Mouse (Mus musculus) skeletal muscle tissue, postnatal 0 days (tissue): ENCODE measurements around the gene Olfr1095. TPM values are rescaled to one million over a fixed set of nuclear protein-coding genes. Genes with fewer than 3 reads are reported as not detected.

Experiments used
- polyA plus RNA-seq: library from polyadenylated mRNA; unstranded; fragments of >200 nt; fragmentation: Nextera tagmentation; extraction: Ambion mirVana; gene quantifications from 2 replicates; pipeline ENCODE4 v1.2.1, GENCODE M21; 2015

The Olfr1095 gene
- polyA plus RNA-seq: not detected in 2 replicates

DNA sequence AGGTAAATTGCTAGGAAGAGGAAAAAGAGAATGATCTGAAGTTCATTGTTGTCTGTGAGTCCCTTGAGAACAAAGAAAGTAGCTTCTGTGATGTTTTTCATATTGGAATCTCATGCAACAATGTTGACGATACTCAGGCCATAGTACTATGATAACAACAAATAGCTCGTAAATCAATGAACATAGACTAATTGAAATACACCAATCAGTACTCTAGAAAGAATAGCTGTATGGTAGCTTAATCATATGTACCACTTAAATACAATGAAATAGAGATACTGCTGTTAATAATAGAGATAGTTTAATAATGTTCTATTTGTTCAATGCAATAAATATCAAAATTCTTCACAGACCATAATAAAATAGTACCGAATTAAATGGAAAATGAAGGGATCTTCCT is at the start of gene Olfr1095:
TSS of gene Olfr1095 (minus strand) at position 101 of the 400 bp plus-strand sequence.

DNA sequence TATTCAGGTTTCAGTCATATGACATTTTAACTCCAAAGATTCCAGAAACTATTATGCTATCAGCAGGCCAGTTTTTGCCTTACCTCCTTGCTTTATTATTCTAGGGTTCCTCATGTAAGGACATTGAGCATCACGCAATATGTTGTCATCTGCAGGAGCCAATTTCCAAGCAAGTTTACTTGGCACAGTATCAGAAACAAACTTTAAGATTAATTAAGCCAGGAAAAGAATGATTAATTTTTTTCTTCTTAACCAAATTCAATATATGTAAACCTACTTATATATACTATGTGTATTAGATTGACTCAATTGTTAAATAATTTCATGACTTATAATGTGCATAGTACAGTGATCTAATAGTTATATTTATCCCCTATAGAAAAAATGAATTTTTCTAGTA is 40.6 kb upstream of the Olfr1095 start, which contains the start of gene Olfr1097:
TSS of gene Olfr1097 (minus strand) at position 101 of the 400 bp plus-strand sequence.

DNA sequence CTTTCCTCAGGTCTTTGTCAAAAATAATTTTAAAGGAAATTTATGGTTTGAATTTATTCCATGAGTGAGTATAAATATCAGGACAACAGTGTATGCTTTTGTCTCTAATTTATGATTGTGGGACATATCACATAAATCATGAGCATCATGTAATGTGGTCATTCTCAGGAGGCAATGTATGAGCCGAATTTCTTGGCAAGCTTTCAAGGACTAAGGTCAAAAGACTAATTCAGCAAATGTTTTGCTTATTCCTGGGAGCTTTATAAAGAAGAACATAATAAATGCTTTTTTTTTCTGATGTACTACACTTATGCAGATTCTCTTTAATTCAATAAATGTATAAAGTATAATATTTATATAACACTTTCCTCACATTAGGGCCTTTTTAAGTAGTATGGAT is 23.2 kb upstream of the Olfr1095 start, which contains the start of gene Gm13723:
TSS of gene Gm13723 (minus strand) at position 101 of the 400 bp plus-strand sequence.

DNA sequence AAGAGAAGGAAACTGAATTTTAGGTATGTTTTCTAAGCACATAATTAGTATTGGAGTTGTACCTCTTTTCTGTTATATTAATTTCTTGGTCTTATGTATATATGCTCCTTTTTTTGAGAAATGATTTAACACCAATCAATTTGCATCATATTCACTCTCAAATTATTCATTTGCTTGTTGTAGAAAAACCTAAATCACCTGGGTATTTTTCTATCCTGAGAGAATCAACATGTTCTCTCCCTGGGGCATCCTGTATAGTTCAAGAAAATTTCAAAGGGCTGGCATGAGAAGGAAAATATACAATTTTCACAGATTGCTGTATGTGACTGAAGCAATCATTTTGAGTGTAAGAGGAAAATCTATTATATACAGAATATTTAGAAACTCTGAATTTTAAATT is 27.1 kb downstream of the Olfr1095 start, which contains the start of gene Olfr1094:
TSS of gene Olfr1094 (plus strand) at position 301 of the 400 bp plus-strand sequence.

DNA sequence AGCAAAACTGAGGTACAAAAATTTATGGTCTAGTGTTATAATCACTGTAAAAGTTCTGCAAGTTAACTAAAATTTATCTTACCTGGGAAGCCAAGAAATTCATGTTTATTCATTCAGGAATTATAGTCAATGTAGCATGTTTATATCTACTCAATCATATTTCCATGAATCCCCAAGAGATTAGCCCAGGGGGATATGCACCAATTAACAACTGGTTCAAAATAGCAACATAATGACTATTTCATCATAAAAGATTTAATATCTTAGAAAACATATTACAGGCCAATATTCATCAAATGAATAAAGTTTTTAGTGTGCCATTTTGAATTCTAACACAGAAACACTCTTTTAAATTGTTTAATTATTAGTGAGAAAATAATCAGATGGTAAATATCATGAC is 41.6 kb downstream of the Olfr1095 start, which contains the start of gene Olfr141:
TSS of gene Olfr141 (minus strand) at position 101 of the 400 bp plus-strand sequence.

Other genes with a start within 250 kb of the Olfr1095 start
- gene Olfr1084, start 212.0 kb downstream of the Olfr1095 start, polyA plus RNA-seq: not detected in 2 replicates
- gene Olfr1085, start 189.7 kb downstream of the Olfr1095 start, polyA plus RNA-seq: not detected in 2 replicates
- gene Olfr1086, start 171.6 kb downstream of the Olfr1095 start, polyA plus RNA-seq: not detected in 2 replicates
- gene Olfr1087, start 153.3 kb downstream of the Olfr1095 start, polyA plus RNA-seq: not detected in 2 replicates
- not detected in 2 replicates for gene Olfr1089, start 118.0 kb downstream of the Olfr1095 start, polyA plus RNA-seq
- gene Olfr1090, start 92.7 kb downstream of the Olfr1095 start, polyA plus RNA-seq: not detected in 2 replicates
- gene Olfr1093, start 69.2 kb downstream of the Olfr1095 start, polyA plus RNA-seq: not detected in 2 replicates
- not detected in 2 replicates for gene Olfr141, start 41.7 kb downstream of the Olfr1095 start, polyA plus RNA-seq
- gene Olfr1094, start 27.0 kb downstream of the Olfr1095 start, polyA plus RNA-seq: not detected in 2 replicates
- gene Gm13723, start 23.1 kb upstream of the Olfr1095 start, polyA plus RNA-seq: not detected in 2 replicates
- not detected in 2 replicates for gene Olfr1097, start 40.5 kb upstream of the Olfr1095 start, polyA plus RNA-seq
- not detected in 2 replicates for gene Olfr1098, start 72.8 kb upstream of the Olfr1095 start, polyA plus RNA-seq
- not detected in 2 replicates for gene Olfr1099, start 109.0 kb upstream of the Olfr1095 start, polyA plus RNA-seq
- not detected in 2 replicates for gene Olfr1100, start 128.3 kb upstream of the Olfr1095 start, polyA plus RNA-seq
- not detected in 2 replicates for gene Olfr1101, start 139.5 kb upstream of the Olfr1095 start, polyA plus RNA-seq
- gene Olfr1102, start 146.7 kb upstream of the Olfr1095 start, polyA plus RNA-seq: not detected in 2 replicates
- gene Olfr1104, start 175.4 kb upstream of the Olfr1095 start, polyA plus RNA-seq: not detected in 2 replicates
- not detected in 2 replicates for gene Olfr1105, start 184.8 kb upstream of the Olfr1095 start, polyA plus RNA-seq
- not detected in 2 replicates for gene Olfr1106, start 200.6 kb upstream of the Olfr1095 start, polyA plus RNA-seq
- not detected in 2 replicates for gene Olfr1107, start 224.1 kb upstream of the Olfr1095 start, polyA plus RNA-seq
- not detected in 2 replicates for gene Olfr1109, start 244.3 kb upstream of the Olfr1095 start, polyA plus RNA-seq